Mouse (Mus musculus) gastrocnemius, adult 18-20 months (tissue): ENCODE data around the gene Abcc10. TPM values are rescaled to one million over a fixed set of nuclear protein-coding genes. Genes with fewer than 3 reads are reported as not detected.

Experiments
- DNase-seq: peaks from one replicate; pipeline ENCODE4 v3.0.0; 2021; ENCODE audit warnings: low spot score
- total RNA-seq, 2 experiments: library from RNA; stranded (reverse); gene quantifications; 2 replicates each; pipeline ENCODE4 v1.2.3; 2021

Abcc10 gene
- total RNA-seq, 2 experiments from 2014 or later, result 1.9 to 2.9 TPM

GRCm38 (mm10) chr17:46259675-46260074, 68.5 kb downstream of the Abcc10 start:
- no peak for DNase-seq

GRCm38 (mm10) chr17:46258279-46259053, 69.7 kb downstream of the Abcc10 start:
- no peak for DNase-seq

- no peak for DNase-seq
These were observed 73.0 kb downstream of the Abcc10 start for GRCm38 (mm10) chr17:46255147-46255546.

DNA sequence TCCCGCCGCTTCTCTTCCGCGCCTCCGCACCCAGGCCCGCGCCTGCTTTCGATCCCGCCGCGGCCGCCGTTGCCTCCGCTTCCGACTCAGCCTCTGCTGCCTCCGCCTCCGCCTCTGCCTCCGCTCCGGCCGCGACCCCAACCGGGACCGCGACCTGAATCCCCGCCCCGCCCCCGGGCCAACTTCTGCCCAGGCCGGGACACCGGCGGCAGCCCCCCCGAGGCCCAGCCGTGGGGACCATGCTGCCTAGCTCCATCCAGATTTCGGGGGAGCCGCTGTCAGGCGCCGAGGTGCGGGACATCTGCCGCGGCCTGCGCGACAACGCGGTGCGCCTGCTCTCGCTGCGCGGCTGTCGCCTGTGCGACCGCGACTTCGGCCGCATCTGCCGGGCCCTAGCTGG, 74.0 kb downstream of the Abcc10 start:
- no peak for DNase-seq

GRCm38 (mm10) chr17:46253452-46254084, 74.6 kb downstream of the Abcc10 start, which contains the start of gene Lrrc73:
Lrrc73 (plus strand) TSS chr17:46253531.
- peak; percentile 89 for DNase-seq

Other genes starting within 250 kb of the Abcc10 start
- 10 to 100 TPM; 86.2 to 99.1 TPM for gene Mrps18a, start 217.4 kb downstream of the Abcc10 start, total RNA-seq
- gene Rsph9, start 184.1 kb downstream of the Abcc10 start, total RNA-seq, result under 1 TPM; 0.47 to 0.57 TPM
- 10 to 100 TPM; 16.6 to 19.3 TPM for gene Mad2l1bp, start 174.8 kb downstream of the Abcc10 start, total RNA-seq
- gene Gtpbp2, start 167.3 kb downstream of the Abcc10 start, total RNA-seq, result 10 to 100 TPM; 41.0 to 41.4 TPM
- gene Polh, start 125.7 kb downstream of the Abcc10 start, total RNA-seq, result 10 to 100 TPM; 12.0 to 12.7 TPM
- 1 to 10 TPM; 9.0 to 9.6 TPM for gene Xpo5, start 125.6 kb downstream of the Abcc10 start, total RNA-seq
- 10 to 100 TPM; 15.0 to 15.1 TPM for gene Polr1c, start 80.3 kb downstream of the Abcc10 start, total RNA-seq
- gene Yipf3, start 80.3 kb downstream of the Abcc10 start, total RNA-seq, result 10 to 100 TPM; 46.7 to 60.1 TPM
- gene Lrrc73, start 74.8 kb downstream of the Abcc10 start, total RNA-seq, result under 1 TPM; 0.14 to 0.21 TPM
- 10 to 100 TPM; 32.1 to 48.1 TPM for gene Tjap1, start 45.3 kb downstream of the Abcc10 start, total RNA-seq
- gene Dlk2, start 30.9 kb downstream of the Abcc10 start, total RNA-seq, result not detected
- 10 to 100 TPM; 14.0 to 15.5 TPM for gene Zfp318, start 55.4 kb upstream of the Abcc10 start, total RNA-seq
- under 1 TPM; 0.28 to 0.59 TPM for gene Crip3, start 100.6 kb upstream of the Abcc10 start, total RNA-seq
- gene Slc22a7, start 110.1 kb upstream of the Abcc10 start, total RNA-seq, result under 1 TPM in 1 of 2 experiments, not detected in 1; 0.14 TPM
- under 1 TPM; 0.05 to 0.23 TPM for gene Ttbk1, start 159.3 kb upstream of the Abcc10 start, total RNA-seq
- 1 to 10 TPM; 5.0 to 6.4 TPM for gene Dnph1, start 168.4 kb upstream of the Abcc10 start, total RNA-seq
- gene Cul9, start 218.0 kb upstream of the Abcc10 start, total RNA-seq, result 10 to 100 TPM; 13.6 to 14.4 TPM
- 10 to 100 TPM; 80.0 to 87.2 TPM for gene Srf, start 227.8 kb upstream of the Abcc10 start, total RNA-seq